Mouse (Mus musculus) liver, embryonic 14.5 days (tissue): ENCODE results near the gene Agk. TPM values are rescaled to one million over a fixed set of nuclear protein-coding genes. Genes with fewer than 3 reads are reported as not detected.

Experiments used
- ATAC-seq: fragments of 200-750 bp; cut with Nextera tagmentation; 2 replicates; pipeline ENCODE4 v1.8.0; 2017; ENCODE audit warnings: moderate number of reproducible peaks, mild to moderate bottlenecking, moderate library complexity; ENCODE audit not compliant: insufficient read depth
- DNase-seq, 3 experiments: peaks; one replicate each; pipeline ENCODE4 v3.0.0-alpha.2; 2012 to 2013; ENCODE audit warnings: low read depth in 3 of 3, low spot score in 3 of 3
- H3K27ac ChIP-seq: fragments of 300-500 bp; sonication (generic); 2 replicates; pipeline ENCODE4 v1.5.1; 2014; ENCODE audit warnings: moderate library complexity, mild to moderate bottlenecking, control low read depth, inconsistent platforms
- H3K27me3 ChIP-seq: fragments of 300-500 bp; sonication (generic); 2 replicates; pipeline ENCODE4 v1.6.1; 2014; ENCODE audit warnings: mild to moderate bottlenecking, low read length, moderate library complexity; ENCODE audit not compliant: control insufficient read depth, insufficient read depth
- H3K36me3 ChIP-seq: fragments of 300-500 bp; sonication (generic); replicated peaks from 2 replicates; pipeline ENCODE4 v1.6.1; 2014; ENCODE audit warnings: low read depth; ENCODE audit not compliant: control insufficient read depth, insufficient read depth
- H3K4me1 ChIP-seq, 2 experiments: fragments of 200-500 bp in 1 of 2; fragments of 300-500 bp in 1 of 2; sonication (generic) in 1 of 2; replicated peaks; 2 replicates each; pipeline ENCODE4 v1.6.1; 2012 to 2014; ENCODE audit warnings: antibody characterized with exemption in 1 of 2, inconsistent platforms in 1 of 2, low read length in 1 of 2; ENCODE audit not compliant: control insufficient read depth in 2 of 2, insufficient read depth in 2 of 2
- H3K4me2 ChIP-seq: fragments of 300-500 bp; sonication (generic); 2 replicates; pipeline ENCODE4 v1.6.1; 2014; ENCODE audit warnings: low read depth, mild to moderate bottlenecking, control low read depth, moderate library complexity
- H3K4me3 ChIP-seq, 2 experiments: fragments of 200-500 bp in 1 of 2; fragments of 300-500 bp in 1 of 2; sonication (generic) in 1 of 2; 2 replicates each; pipeline ENCODE4 v1.5.1; 2012 to 2014; ENCODE audit warnings: low read depth in 2 of 2, low read length in 2 of 2, mild to moderate bottlenecking in 2 of 2, control low read depth in 1 of 2, inconsistent platforms in 1 of 2, moderate library complexity in 1 of 2; ENCODE audit not compliant: insufficient read depth in 1 of 2
- H3K9ac ChIP-seq: fragments of 300-500 bp; sonication (generic); replicated peaks from 2 replicates; pipeline ENCODE4 v1.6.1; 2014; ENCODE audit warnings: mild to moderate bottlenecking, control low read depth, moderate library complexity
- H3K9me3 ChIP-seq: fragments of 300-500 bp; sonication (generic); 2 replicates; pipeline ENCODE4 v1.6.1; 2016; ENCODE audit warnings: low read length, mixed read lengths; ENCODE audit not compliant: control insufficient read depth
- CTCF ChIP-seq: IDR thresholded peaks from 2 replicates; pipeline ENCODE4 v1.5.1; 2016; ENCODE audit warnings: antibody characterized with exemption, low read depth, control low read depth
- EP300 ChIP-seq: IDR thresholded peaks from 2 replicates; pipeline ENCODE4 v1.6.1; 2016; ENCODE audit warnings: antibody characterized with exemption, low read depth
- WGBS: fragments of 180-500 bp; shearing (Covaris S2); extraction: QIAGEN DNeasy Blood & Tissue Kit; methylation state at CpG from one replicate; pipeline ENCODE4 v1.1.7; 2014; ENCODE audit not compliant: insufficient replicate concordance; 5-methylcytosine and 5-hydroxymethylcytosine counted together
- polyA plus RNA-seq, 2 experiments: library from polyadenylated mRNA; depleted of rRNA in 1 of 2; stranded (reverse) in 1 of 2; unstranded in 1 of 2; fragments of >200 nt; fragmentation: Nextera tagmentation in 1 of 2; extraction: Ambion mirVana in 1 of 2; gene quantifications; 2 replicates each; pipeline versions ENCODE4 v1.2.1 to v1.2.3; 2012 to 2014

Gene Agk
- polyA plus RNA-seq, 2 experiments = 7.5 to 12.0 TPM

DNA sequence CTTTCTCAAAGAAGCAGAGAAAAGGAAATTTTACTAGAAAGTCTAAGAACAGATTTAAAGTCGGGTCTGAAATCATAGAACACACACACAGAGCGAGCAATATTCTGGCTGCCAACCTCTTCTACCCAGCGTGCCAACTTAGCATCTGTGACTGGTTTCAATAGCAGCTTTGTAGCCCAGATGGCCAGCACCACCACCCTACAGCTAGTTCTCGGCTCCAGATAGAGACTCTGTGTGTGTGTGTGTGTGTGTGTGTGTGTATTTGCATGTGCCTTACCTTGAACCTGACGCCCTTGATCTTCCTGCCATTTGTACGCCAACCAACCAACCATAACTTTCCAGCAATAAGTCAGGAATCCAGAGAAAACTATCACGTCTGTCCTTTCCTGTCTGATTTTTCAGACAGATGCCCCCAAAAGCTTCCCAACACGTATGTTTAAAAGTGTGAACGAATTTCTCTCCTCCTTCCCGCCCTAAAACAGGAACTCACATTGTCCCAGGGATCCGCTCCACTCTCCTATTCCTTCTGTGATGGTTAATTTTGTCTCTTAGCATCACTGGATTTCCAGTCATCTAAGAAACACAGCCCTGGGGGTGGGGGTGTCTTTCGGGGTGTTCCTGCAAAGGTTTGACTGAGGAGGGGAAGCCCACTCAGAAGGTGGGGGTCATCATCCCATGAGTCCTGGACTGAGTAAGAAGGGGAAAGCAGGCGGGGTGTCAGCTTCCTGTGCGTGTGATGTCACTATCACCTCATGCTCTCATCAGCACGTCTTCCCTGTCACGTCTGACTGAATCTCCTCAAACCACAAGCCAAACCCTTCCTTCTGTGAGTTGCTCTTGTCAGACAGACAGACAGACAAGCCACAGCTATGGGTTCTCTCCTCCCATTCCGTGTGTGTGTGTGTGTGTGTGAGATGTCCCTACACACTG, 107.6 kb downstream of the Agk start:
- 57% methylated on average over 17 of the region's 17 CpGs for WGBS
- Histone ChIP-seq H3K4me2 (no peak overlapping the region), H3K4me3 (no peak overlapping the region), H3K27me3 (peaks cover 25% of the 10 kb centered on the region), H3K27ac (no peak overlapping the region), H3K36me3 (no peaks in the 10 kb centered on the region), H3K9me3 (no peaks in the 10 kb centered on the region), H3K9ac (no peak overlapping the region), H3K4me1 (0 out of 4 replicates have a peak, but pooled peaks cover 0 to 2% of the 10 kb centered on the region in 2 experiments)
- no peak for DNase-seq
- no peak for ATAC-seq
- TF ChIP-seq CTCF (no peak), EP300 (no peak)

DNA sequence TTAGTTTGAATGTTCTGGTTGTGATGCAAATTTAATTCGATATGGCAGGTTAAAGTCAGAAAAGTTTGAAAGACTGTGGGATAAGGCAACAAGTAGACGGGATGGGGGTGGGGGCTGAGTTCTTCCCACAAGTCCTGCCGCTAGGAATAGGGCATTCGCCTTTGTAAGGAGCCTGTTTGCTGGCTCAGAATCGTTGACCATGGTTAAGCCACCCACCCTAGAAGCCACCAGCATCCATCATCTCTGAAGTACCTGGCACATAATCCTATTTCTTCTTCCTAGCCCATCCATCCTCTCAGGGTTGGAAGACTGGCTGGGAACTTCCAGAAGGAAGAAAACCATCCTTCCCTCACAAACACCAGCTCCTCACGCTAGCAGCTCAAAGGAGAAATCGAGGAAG, 109.7 kb downstream of the Agk start:
- Histone ChIP-seq H3K27me3 (peaks cover 25% of the 10 kb centered on the region), H3K4me3 (peak overlapping the region; percentile 63 to 64; a peak in 3 of 4 replicates), H3K4me1 (0 out of 4 replicates have a peak, but pooled peaks cover 0 to 2% of the 10 kb centered on the region in 2 experiments), H3K27ac (no peak overlapping the region), H3K9me3 (no peaks in the 10 kb centered on the region), H3K9ac (no peak overlapping the region), H3K36me3 (no peaks in the 10 kb centered on the region), H3K4me2 (peak overlapping the region; percentile 83)
- DNase-seq (no peak), ATAC-seq (no peak)
- WGBS = 23% methylated on average over 7 of the region's 7 CpGs
- TF ChIP-seq EP300 (no peak), CTCF (no peak)

DNA sequence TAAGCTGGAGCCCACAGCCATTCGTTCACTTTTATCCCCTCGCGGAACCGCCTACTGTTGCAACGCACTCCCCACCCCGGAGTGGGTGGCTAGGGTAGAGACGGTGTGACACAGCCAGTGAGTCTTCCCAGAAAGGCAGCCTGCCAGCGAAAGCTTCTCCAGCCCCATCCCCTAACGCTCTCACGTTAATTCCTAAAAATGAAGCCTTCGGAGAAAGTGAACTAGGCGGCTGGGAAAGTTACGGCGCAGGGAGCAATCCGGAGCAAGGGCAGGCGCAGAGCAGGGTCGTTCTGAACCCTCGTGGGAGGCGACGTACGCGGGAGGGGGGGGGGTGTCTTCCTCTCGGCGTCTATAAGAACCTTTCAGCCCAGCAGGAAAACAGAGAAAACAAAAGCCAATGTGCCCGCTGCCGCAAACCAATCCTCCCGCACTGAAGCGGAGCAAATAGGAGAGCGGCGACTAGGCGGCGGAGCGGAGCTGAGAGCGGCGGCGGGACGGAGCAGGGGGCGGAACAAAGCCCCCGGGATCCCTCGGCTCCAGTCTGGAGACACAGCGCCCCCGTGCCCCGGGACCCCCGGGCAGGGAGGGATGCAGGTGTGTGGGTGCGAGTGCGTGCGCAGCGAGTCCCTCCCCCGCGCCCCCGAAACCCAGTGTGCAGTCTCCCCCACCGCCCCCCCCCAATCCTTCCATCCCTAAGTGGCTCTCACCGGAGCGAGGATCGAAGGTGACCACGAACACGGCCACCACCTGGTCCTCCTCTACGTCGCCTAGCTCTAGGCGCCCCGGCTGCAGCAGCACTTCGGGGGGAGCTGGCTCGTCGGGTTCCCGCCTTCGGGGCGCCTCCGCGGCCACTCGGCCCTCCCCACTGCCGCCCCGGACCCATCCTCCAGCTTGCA, 110.4 kb downstream of the Agk start:
- H3K36me3 ChIP-seq = no peaks in the 10 kb centered on the region
- H3K27ac ChIP-seq = no peak overlapping the region
- H3K4me1 ChIP-seq = 0 out of 4 replicates have a peak, but pooled peaks cover 0 to 2% of the 10 kb centered on the region in 2 experiments
- peak overlapping the region; percentile 63 to 64 for H3K4me3 ChIP-seq
- WGBS = under 1% methylated on average over 57 of the region's 72 CpGs
- H3K9ac ChIP-seq = peak overlapping the region; percentile 51
- peak overlapping the region; percentile 83 for H3K4me2 ChIP-seq
- TF ChIP-seq CTCF = no peak
- no peak for TF ChIP-seq EP300
- peaks cover 25% of the 10 kb centered on the region for H3K27me3 ChIP-seq
- ATAC-seq = no peak; the same call in 1 of the 2 replicates
- no peak for DNase-seq
- H3K9me3 ChIP-seq = no peaks in the 10 kb centered on the region

DNA sequence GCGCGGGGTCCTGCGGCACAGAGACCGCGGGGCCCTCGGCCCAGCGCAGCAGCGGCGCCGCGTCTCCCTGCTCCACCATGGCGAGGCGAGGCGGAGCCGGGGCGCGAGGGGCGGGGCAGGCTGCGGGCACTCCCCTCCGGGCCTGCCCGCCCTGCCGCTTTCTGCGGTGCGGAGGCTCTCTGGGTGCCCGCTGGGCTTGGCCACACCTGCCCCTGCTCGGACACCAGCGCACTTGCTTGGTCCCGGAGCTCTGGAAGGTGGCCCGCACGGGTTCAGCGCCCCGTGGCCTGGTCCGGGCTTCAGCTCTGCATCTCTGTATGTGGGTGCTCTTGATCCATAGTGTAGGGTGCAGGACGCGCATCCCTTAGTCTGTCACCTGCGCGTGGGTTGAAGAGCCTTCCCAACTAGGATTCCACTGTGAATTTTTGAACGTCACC, 111.1 kb downstream of the Agk start, which contains the start of gene E330009J07Rik:
Gene E330009J07Rik, minus strand, starts transcription at position 89 of the 437 bp plus-strand sequence.
- H3K36me3 ChIP-seq = no peaks in the 10 kb centered on the region
- H3K27ac ChIP-seq = no peak within 1 kb of the TSS
- no peaks in the 10 kb centered on the region for H3K4me1 ChIP-seq
- no peaks in the 10 kb centered on the region for H3K9me3 ChIP-seq
- ATAC-seq = peak; percentile 83
- TF ChIP-seq CTCF (no peak), EP300 (no peak)
- peaks cover 25% of the 10 kb centered on the region for H3K27me3 ChIP-seq
- peak within 1 kb of the TSS; percentile 51 for H3K9ac ChIP-seq
- peak within 1 kb of the TSS; percentile 83 for H3K4me2 ChIP-seq
- 2% methylated on average over 35 of the region's 38 CpGs for WGBS
- peak in 2 of 3 experiments; percentile 20 to 28 for DNase-seq
- peak within 1 kb of the TSS; percentile 63 to 64 for H3K4me3 ChIP-seq
